ENCODE assay signal across 11 mouse cellular contexts in genomic region chr15:77212818-77213217, GRCm38 (mm10).
DNase-seq lines count a peak whose midpoint lies in the region; ATAC-seq and TF ChIP-seq lines count a peak whose summit lies in the region.
"Had no signal": no experiment of that assay in that cellular context is flagged by ENCODE, and none has a peak within 500 bp of the region (broad histone marks: within the 10 kb centered on the region; RNA-seq: fewer than 3 reads in every experiment).

No protein-coding gene starts in this region.

- 30% methylated on average over 7 of the region's 7 CpGs for WGBS in heart, embryonic 15.5 days

- ATAC-seq in heart, embryonic 15.5 days (replicated peaks; ENCODE audit: insufficient number of reproducible peaks, insufficient read depth, low FRiP score, low read depth), result no peak

- peaks cover 78% of the 10 kb centered on the region for H3K4me1 ChIP-seq in heart, embryonic 15.5 days (replicated peaks)

- 0 out of 2 replicates have a peak overlapping the region, but pooled peaks have one; percentile 27 for H3K9ac ChIP-seq in heart, embryonic 15.5 days
- H3K9ac ChIP-seq: lung, embryonic 15.5 days had no signal

- peak overlapping the region; percentile 42 for H3K4me2 ChIP-seq in heart, embryonic 15.5 days
- H3K4me2 ChIP-seq: lung, embryonic 15.5 days had no signal

- 0 out of 2 replicates have a peak overlapping the region, but pooled peaks have one; percentile 10 for H3K27ac ChIP-seq in layer of hippocampus, adult 2 months
- peak overlapping the region; percentile 89 for H3K27ac ChIP-seq in heart, embryonic 15.5 days
- H3K27ac ChIP-seq: lung, embryonic 15.5 days had no signal

- DNase-seq in embryo, embryonic 9.5 days (ENCODE audit: extremely low spot score), result peak; percentile 35
- no peak for DNase-seq in embryo, embryonic 10.5 days (ENCODE audit: low spot score)
- DNase-seq in layer of hippocampus, adult 2 months (ENCODE audit: low spot score in 2 of 2), result no peak
- DNase-seq in layer of hippocampus, adult 11-12 months (ENCODE audit: low spot score), result no peak
- DNase-seq in skeletal muscle tissue, adult 2 months (ENCODE audit: low read depth, low spot score), result peak; percentile 83
- no peak for DNase-seq in right cerebral cortex, postnatal 14 days
- no peak for DNase-seq in layer of hippocampus, adult 9-10 months (ENCODE audit: low spot score)
- DNase-seq: cerebellum, adult 11-12 months; retina, postnatal 1 day had no signal

- no peaks in the 10 kb centered on the region for H3K36me3 ChIP-seq in heart, embryonic 15.5 days
- H3K36me3 ChIP-seq: lung, embryonic 15.5 days had no signal

- H3K27me3 ChIP-seq in heart, embryonic 15.5 days, result no peaks in the 10 kb centered on the region
- H3K27me3 ChIP-seq: lung, embryonic 15.5 days had no signal

- no peaks in the 10 kb centered on the region for H3K9me3 ChIP-seq in heart, embryonic 15.5 days (replicated peaks)
- H3K9me3 ChIP-seq: lung, embryonic 15.5 days had no signal

- no peak for TF ChIP-seq CTCF in layer of hippocampus, adult 2 months (conservative IDR thresholded peaks at IDR 0.05)

- no peak overlapping the region for H3K4me3 ChIP-seq in layer of hippocampus, adult 2 months
- H3K4me3 ChIP-seq in heart, embryonic 15.5 days, result no peak overlapping the region
- H3K4me3 ChIP-seq: lung, embryonic 15.5 days had no signal

Comparison
In these comparisons a context has a peak if more than half of its experiments do, and no peak if none do; other contexts are left out.
1. DNase-seq: peak in embryo, embryonic 9.5 days (single experiment) and skeletal muscle tissue, adult 2 months (single experiment); none in embryo, embryonic 10.5 days (single experiment), layer of hippocampus, adult 2 months (0 of 2), layer of hippocampus, adult 11-12 months (single experiment), right cerebral cortex, postnatal 14 days (single experiment) and layer of hippocampus, adult 9-10 months (single experiment).